Mouse (Mus musculus) embryonic fibroblast, embryonic 13.5 days (primary cell): ENCODE results near the gene Ndufb10. TPM values are rescaled to one million over a fixed set of nuclear protein-coding genes. Genes with fewer than 3 reads are reported as not detected.

Experiments used
- H3K27ac ChIP-seq: 2 replicates; pipeline ENCODE4 v1.5.1; 2012; ENCODE audit warnings: low read length, control low read depth, inconsistent platforms; ENCODE audit not compliant: insufficient read depth
- H3K4me1 ChIP-seq: 2 replicates; pipeline ENCODE4 v1.6.1; 2011; ENCODE audit warnings: low read length; ENCODE audit not compliant: control insufficient read depth, insufficient read depth
- H3K4me3 ChIP-seq: 2 replicates; pipeline ENCODE4 v1.5.1; 2011; ENCODE audit warnings: mild to moderate bottlenecking, control low read depth, low read length; ENCODE audit not compliant: insufficient read depth
- CTCF ChIP-seq: IDR thresholded peaks from 2 replicates; pipeline ENCODE4 v1.5.1; 2011; ENCODE audit warnings: mild to moderate bottlenecking, control low read depth, low read length, moderate library complexity, borderline replicate concordance; ENCODE audit not compliant: insufficient read depth
- POLR2A ChIP-seq: IDR thresholded peaks from 2 replicates; pipeline ENCODE4 v1.6.1; 2011; ENCODE audit warnings: low read depth, mild to moderate bottlenecking, control low read depth, low read length, moderate library complexity
- polyA plus RNA-seq: library from polyadenylated mRNA; stranded (reverse); fragments of >200 nt; gene quantifications from 2 replicates; pipeline ENCODE4 v1.2.4, GENCODE M21; 2011; ENCODE audit warnings: low read depth; ENCODE audit not compliant: missing spikeins, insufficient read length

The Ndufb10 gene
- polyA plus RNA-seq, 1 experiment, result 96.8 TPM

- Histone ChIP-seq H3K4me3 (peak overlapping the region; percentile 63), H3K4me1 (no peaks in the 10 kb centered on the region; the same call in 1 of the 2 replicates), H3K27ac (peak overlapping the region; percentile 15)
- TF ChIP-seq CTCF (no peak), POLR2A (no peak)
These were observed 16.4 kb downstream of the Ndufb10 start for GRCm38 (mm10) chr17:24707801-24708425.

DNA sequence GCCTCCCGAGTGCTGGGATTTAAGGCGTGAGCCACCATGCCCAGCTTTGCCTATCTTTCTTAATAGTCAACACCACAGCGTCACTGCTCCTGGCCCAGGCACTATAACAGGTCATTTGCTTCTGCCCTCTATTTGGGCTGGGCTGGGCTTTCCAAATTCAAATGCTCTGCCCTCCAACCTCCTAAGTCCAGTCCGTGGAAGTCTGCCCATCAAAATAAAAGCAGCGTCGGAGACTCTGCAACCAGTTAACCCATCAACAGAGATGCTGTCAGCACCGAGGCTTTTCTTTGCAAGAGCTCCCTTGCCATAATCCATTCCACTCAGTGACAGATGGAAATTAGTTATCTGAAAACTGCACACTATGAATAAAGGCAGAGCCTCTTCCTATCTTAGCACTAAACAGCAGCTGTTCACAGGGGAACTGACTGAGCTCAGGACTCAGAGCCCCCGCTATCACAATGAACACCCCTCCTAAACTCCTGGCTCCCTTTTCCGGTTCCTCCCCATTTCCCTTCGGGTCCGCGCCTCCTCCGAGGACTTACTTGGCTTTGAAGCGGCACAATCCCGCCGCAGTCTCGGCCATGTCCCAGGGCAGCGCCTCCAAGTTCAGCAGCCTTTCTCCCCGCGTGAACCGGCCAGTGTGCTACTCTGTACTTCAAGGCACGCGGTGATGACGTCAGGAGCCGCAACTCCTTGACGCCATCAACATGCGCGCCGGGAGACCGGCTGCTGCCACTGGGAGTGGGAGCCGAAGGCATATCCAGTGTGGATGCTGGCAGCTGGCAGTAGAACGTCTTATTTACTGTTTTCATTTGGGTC is 17.1 kb downstream of the Ndufb10 start, which contains the start of gene Tbl3:
Gene Tbl3, minus strand, starts transcription at position 679 of the 819 bp plus-strand sequence.
- H3K27ac ChIP-seq, result peak within 1 kb of the TSS; percentile 15
- TF ChIP-seq CTCF (no peak), POLR2A (peak; percentile 93)
- H3K4me3 ChIP-seq, result peak within 1 kb of the TSS; percentile 63
- H3K4me1 ChIP-seq, result no peaks in the 10 kb centered on the region; the same call in 1 of the 2 replicates

- H3K27ac ChIP-seq, result no peak overlapping the region
- no peaks in the 10 kb centered on the region; the same call in 1 of the 2 replicates for H3K4me1 ChIP-seq
- no peak overlapping the region for H3K4me3 ChIP-seq
- no peak for TF ChIP-seq POLR2A
- no peak for TF ChIP-seq CTCF
These were observed 18.5 kb downstream of the Ndufb10 start for GRCm38 (mm10) chr17:24705821-24706220.

DNA sequence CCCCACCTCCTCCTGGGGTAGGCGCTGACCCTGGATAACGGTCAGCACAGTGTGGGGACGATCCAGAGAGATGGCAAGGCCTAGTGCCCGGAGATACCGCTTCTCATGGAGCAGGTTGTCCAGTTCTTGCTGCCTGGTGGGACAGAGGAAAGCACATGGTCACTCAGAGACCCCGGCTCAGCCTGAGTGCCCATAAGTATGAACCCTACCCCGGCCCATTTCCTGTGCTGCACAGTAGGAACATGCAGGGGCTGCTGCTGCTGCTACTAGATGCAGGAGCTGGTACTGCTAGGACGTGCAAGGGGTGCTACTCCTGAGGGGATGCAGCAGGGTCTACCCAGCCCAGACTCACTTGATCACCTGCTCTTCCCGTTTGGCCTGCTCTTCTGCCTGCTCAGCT is 23.0 kb downstream of the Ndufb10 start:
- Histone ChIP-seq H3K4me3 (no peak overlapping the region), H3K27ac (no peak overlapping the region), H3K4me1 (no peaks in the 10 kb centered on the region; the same call in 1 of the 2 replicates)
- TF ChIP-seq CTCF (no peak), POLR2A (no peak)

DNA sequence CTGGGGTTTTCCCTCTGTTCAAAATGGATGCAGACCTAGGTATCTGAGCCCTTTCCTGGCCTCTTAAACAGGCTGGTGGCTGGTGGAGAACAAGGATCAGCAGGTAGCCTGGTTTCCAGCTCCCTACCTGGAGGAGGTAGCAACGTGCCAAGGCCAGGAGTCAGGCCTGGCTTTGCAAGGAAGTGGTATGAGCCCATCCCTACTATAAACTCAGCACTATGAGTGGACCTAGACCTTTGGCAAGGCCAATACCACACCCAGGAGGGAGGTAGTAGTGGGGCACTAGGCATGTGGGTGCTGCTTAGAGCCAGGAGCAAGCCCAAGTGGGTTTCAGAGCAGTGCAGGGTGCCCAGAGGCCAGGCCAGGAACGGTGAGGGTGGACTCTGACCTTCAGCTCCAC is 24.8 kb downstream of the Ndufb10 start:
- Histone ChIP-seq H3K27ac (no peak overlapping the region), H3K4me3 (no peak overlapping the region), H3K4me1 (no peaks in the 10 kb centered on the region)
- TF ChIP-seq CTCF (no peak), POLR2A (no peak)

- Histone ChIP-seq H3K27ac (no peak overlapping the region), H3K4me3 (no peak overlapping the region), H3K4me1 (no peaks in the 10 kb centered on the region)
- TF ChIP-seq CTCF (no peak), POLR2A (no peak)
These were observed 25.6 kb downstream of the Ndufb10 start for GRCm38 (mm10) chr17:24698715-24699114.

DNA sequence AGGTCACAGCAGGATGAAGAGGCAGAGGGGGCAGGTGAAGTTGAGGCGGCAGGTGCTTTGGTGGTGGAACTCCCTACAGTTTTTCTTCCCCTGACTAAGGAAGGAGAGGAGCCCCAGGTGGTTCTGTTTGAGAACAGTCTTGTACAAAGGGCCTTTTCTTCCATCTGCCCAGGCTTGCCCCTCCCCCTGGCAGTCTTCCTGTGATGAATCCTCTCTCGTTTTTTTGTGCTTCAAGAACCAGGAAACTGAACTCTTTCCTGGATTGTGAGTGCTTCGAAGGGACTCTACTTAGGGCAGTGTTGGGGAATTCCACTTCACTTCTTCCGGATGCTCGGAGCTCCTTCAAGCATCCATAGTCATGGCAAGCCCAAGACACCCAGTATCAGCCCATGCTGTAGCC is 26.3 kb downstream of the Ndufb10 start:
- Histone ChIP-seq H3K4me1 (no peaks in the 10 kb centered on the region), H3K4me3 (no peak overlapping the region), H3K27ac (no peak overlapping the region)
- TF ChIP-seq POLR2A (no peak), CTCF (no peak)

GRCm38 (mm10) chr17:24696011-24696697 is 28.1 kb downstream of the Ndufb10 start, which contains the start of the genes Gfer and Noxo1:
Gene Gfer (minus strand): TSS chr17:24696156.
Gene Noxo1 (plus strand): TSS chr17:24696234.
- Histone ChIP-seq H3K4me3 (peak within 1 kb of the TSS; percentile 87), H3K4me1 (no peaks in the 10 kb centered on the region), H3K27ac (peak within 1 kb of the TSS; percentile 70)
- TF ChIP-seq CTCF, result no peak
- peak; percentile 61 for TF ChIP-seq POLR2A

DNA sequence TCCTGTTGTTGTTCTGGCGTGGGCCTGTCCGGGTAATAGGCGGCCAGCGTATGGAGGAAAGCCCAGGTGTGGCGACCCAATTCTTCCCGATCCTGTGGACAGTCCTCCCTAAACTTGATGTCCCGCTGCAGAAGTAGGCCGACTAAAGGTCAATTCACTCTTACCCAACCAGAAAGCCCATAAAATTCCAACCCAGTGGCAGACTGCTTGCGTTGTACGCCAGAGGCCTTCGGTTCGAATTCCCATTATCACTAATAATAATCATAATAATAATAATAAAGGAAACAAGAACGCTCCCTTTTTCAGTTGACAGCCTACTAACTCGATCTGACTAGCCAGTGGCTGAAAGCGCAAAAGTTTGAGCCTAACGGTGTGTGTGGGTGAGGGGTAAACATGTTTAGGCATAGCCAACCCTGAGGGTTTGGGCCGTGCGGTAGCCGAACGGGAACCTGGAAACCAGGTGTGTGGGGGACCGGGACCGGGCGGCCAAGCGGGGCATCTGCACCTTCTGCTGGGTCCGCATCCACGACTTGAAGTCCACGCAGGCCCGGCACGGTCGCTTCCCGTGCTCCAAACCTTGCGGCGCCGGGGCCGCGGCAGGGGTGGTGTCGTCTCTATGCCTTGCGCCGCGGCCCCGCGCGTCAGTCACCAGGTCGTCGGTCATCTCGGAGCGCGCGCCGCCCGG is 28.8 kb downstream of the Ndufb10 start:
- TF ChIP-seq POLR2A, result no peak
- no peak for TF ChIP-seq CTCF
- Histone ChIP-seq H3K4me3 (peak overlapping the region; percentile 87), H3K27ac (peak overlapping the region; percentile 70), H3K4me1 (no peaks in the 10 kb centered on the region)

DNA sequence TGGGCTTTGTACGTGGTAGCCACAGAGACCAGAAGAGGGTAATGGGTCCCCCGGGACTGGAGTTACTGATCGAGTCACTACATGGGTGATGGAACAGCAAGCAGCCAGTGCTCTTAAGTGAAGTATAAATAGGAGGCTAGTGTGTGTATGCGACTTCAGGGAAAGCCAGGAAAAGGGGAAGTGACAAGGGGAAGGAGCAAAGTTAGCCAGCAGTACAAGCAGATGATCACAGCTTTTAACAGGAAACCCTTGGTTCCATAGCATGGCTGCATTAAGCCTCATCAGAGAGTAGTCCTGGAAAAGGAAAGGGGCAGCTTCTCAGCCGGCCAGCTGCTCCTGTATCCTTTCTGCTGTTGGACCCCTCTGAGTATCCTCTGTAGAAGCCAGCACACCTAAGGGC is 31.9 kb downstream of the Ndufb10 start:
- TF ChIP-seq POLR2A (0 out of 2 replicates have a peak, but pooled peaks have one; percentile 11), CTCF (no peak)
- Histone ChIP-seq H3K4me1 (no peaks in the 10 kb centered on the region), H3K27ac (no peak overlapping the region), H3K4me3 (no peak overlapping the region)
